Mouse (Mus musculus): ENCODE data around the gene Sh3bgrl3.
A peak's percentile ranks its signal among the peaks of the same experiment; 100 is the strongest.
"Not testable (repeated sequence)": the region's sequence is repeated elsewhere in the genome, so short reads cannot be mapped to it uniquely, and the experiment has no call there.

The Sh3bgrl3 gene

GRCm38 (mm10) chr4:134128221-134128982, at the start of gene Sh3bgrl3:
Gene Sh3bgrl3, minus strand, starts transcription at chr4:134128789.
- peak; percentile 88 to 90 for DNase-seq (ENCODE audit: low spot score in 2 of 2)

DNA sequence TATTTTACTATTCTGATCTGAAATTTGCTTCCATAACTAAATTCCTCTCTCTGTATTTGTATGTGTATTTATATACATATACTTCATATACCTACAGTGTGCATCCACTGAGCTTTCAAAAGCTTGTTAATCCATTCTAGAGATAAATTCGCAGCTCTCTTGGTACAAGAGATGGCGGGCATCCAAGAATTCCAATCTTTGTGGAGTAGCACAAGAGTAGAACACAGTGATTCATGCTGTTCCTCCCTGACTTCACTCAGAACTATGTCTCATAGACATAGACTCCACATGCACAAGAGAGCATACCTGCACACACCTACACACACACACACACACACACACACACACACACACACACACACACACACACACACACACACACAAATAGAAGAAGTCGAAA, 43.8 kb upstream of the Sh3bgrl3 start:
- DNase-seq (ENCODE audit: low spot score in 2 of 2) = peak in 1 of 2 experiments; percentile 34

DNA sequence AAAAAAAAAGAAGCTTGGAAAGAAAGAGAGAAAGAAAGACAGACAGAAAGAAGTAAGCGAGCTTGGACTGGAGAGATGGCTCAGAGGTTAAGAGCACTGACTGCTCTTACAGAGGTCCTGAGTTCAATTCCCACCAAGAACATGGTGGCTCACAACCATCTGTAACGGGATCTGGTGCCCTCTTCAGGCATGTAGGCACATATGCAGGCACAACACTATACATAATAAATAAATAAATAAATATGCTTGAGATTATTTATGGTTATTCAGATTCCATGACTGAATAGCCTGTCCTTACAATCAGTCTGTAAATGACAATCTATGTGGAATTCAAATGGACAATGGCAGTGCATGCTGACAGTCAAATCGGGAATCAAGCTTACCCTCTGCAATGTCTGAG, 38.3 kb upstream of the Sh3bgrl3 start:
- no peak for DNase-seq (ENCODE audit: low spot score in 2 of 2)

DNA sequence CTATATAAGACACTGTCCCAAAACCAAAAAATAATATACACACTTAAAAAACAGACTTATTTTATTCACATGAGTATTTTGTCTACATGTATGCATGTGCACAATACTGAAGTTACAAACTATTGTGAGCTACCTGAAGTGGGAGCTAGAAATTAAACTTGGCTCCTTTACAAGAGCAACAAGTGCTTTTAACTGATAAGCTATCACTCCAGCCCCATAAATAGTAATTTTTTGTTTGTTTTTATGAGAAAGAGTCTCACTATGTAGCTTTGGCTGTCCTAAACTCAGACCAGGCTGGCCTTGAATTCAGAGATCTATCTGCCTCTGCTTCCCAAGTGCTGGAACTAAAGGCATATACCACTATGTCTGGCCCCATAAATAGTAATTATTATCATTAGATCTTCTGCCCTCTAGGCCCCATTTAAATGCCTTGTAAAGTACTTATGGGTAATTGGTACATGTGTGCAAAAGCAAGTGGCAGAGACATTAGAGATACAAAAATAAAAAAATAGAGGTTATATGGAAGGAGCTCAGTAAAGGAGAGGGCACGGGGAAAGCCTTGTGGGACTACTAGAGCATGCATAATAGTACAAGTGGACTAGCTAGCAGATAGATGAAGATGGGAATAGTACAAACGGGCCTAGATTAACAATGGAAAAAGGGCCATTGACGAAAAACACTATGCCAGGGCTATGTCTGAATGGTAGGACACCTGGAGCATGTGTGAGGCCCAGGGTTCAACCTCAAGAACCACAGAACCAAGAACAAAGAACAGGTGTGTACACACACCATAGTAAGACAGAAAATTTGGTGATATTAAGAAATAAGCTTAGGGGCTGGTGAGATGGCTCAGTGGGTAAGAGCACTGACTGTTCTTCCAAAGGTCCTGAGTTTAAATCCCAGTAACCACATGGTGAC, 37.2 kb upstream of the Sh3bgrl3 start:
- no peak for DNase-seq (ENCODE audit: low spot score in 2 of 2)

GRCm38 (mm10) chr4:134165024-134165423, 36.4 kb upstream of the Sh3bgrl3 start:
- no peak for DNase-seq (ENCODE audit: low spot score in 2 of 2)

- no peak for DNase-seq (ENCODE audit: low spot score in 2 of 2)
Measured at GRCm38 (mm10) chr4:134164591-134164990, 36.0 kb upstream of the Sh3bgrl3 start.

DNA sequence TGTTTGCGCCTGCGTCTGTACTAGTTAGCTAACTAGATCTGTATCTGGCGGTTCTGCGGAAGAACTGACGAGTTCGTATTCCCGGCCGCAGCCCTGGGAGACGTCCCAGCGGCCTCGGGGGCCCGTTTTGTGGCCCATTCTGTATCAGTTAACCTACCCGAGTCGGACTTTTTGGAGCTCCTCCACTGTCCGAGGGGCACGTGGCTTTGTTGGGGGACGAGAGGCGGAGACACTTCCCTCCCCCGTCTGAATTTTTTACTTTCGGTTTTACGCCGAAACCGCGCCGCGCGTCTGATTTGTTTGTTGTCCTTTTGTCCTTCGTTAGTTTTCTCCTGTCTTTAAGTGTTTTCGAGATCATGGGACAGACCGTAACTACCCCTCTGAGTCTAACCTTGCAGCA, 31.5 kb upstream of the Sh3bgrl3 start:
- DNase-seq (ENCODE audit: low spot score in 2 of 2) = peak; percentile 16 to 28

DNA sequence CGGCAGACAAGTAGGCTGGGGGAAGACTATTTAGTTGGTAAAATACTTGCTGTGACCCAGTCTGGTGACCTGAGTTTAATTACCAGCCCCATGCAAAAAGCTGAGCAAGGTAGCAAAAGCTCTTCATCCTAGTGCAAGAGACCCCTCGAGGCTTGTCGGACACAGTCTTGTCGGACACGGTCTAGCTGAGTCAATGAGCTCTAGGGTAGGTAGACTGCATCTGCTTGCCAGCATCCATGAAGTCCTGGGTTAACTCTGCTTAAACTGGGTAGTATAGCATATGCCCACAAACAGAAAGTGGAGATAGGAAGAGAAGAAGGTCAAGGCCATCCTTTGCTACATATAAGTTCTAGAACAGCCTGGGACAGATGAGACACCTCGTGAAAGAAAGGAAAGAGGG, 30.2 kb upstream of the Sh3bgrl3 start:
- no peak for DNase-seq (ENCODE audit: low spot score in 2 of 2)

DNA sequence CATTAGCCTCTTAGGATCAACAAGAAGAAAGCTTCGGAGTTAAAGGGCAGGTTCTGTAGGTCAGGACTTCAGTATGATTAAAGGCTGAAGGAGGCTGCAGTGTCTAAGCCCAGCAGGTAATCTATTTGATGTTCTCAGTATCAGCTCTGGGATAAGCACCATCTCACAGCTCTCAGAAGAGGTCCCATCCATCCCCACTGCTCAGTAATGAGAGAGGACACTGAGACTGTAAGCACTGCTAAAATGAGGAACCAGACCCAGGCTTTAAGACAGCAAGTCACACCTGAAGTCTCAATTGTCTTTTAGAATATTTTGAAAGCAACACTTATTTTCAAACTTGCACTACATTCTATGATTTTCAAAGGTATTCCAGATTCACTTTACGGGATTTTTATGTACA, 29.0 kb upstream of the Sh3bgrl3 start:
- DNase-seq (ENCODE audit: low spot score in 2 of 2) = no peak

- DNase-seq (ENCODE audit: low spot score in 2 of 2) = peak; percentile 51 to 57
Measured at GRCm38 (mm10) chr4:134156744-134157143, 28.2 kb upstream of the Sh3bgrl3 start.

DNA sequence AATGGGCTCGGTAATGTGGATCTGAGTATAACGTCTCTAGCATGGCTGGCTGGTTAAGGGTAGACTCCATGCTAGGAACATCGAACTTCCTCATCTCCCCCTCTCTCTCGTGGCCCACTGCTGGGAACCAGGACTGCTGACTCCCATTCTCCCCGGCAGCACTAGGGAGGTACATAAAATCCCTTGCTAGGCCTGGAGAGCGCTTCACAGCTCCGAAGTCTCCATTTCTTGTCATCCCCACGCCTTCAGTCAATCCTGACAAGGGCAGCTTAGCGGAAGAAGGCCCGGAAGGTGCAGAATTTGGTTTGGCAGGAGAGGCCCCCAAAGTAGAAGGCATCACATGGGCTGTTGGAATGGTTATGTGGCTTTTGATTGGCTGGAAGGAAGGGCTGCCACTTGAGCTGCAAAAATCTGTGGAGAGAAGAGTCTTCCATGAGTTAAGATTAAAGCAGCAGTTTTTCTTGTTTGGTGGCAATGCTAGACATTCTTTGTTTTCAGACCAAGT, 27.4 kb upstream of the Sh3bgrl3 start:
- DNase-seq (ENCODE audit: low spot score in 2 of 2) = no peak

DNA sequence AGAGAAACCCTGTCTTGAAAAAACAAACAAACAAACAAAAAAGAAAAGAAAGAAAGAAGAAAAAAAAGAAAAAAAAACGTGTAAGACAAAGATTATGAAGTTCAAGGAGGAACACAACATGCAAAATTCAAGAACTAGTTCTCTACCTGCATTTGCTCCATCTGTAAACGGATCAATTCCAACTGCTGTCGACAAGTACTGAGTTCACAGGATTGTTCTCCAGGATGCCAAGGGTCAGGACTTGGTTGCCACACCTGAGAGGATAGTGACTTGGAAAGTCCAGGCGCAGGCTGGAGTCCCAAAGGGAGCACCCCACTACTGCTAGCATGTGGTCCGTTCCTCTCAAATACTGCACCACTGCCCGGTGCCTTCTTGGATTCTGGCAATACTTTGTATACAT, 26.9 kb upstream of the Sh3bgrl3 start:
- no peak for DNase-seq (ENCODE audit: low spot score in 2 of 2)

DNA sequence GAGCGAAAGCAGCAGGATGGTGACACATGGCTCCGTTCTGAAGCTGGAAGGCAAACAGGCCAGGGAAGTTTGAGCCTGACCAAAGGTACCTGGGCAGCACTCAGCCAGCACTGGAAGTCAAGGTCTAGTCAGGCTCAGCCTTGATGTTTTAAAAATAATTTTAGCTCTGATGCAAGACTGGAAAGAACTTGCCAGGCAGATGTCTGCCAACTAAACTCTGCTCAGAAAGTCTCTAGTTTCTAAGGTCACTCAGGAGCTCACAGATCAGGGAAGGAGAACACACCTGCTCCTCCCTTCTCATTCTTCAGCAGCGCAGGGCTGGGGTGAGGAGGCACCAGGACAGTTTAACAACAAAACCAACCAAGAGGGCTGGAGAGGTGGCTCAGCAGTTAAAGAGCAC, 25.8 kb upstream of the Sh3bgrl3 start:
- no peak for DNase-seq (ENCODE audit: low spot score in 2 of 2)

GRCm38 (mm10) chr4:134153656-134154055, 25.1 kb upstream of the Sh3bgrl3 start:
- no peak for DNase-seq (ENCODE audit: low spot score in 2 of 2)

DNA sequence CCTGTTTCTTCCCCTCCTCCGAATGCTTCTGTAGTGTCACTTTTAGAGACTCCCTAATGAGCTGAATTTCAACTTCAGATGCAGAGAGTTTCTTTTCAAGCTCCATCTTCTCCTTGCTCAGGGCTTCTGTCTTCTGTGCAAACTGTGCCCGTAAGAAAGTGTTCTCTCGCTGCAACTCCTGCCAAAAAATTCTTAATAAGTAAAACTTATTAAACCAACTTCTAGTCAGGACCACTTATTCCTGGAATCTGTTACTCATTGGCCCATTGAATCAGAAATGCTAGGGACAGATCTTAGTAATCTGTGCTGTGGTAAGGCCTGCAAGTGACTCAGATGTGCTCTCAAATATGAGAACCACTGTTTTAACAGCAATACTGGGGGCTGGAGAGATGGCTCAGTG, 23.5 kb upstream of the Sh3bgrl3 start:
- no peak for DNase-seq (ENCODE audit: low spot score in 2 of 2)

- DNase-seq (ENCODE audit: low spot score in 2 of 2) = no peak
Measured at GRCm38 (mm10) chr4:134149389-134149788, 20.8 kb upstream of the Sh3bgrl3 start.

- not testable (repeated sequence) for DNase-seq (ENCODE audit: low spot score in 2 of 2)
Measured at GRCm38 (mm10) chr4:134144297-134144696, 15.7 kb upstream of the Sh3bgrl3 start.

- DNase-seq (ENCODE audit: low spot score in 2 of 2) = no peak
Measured at GRCm38 (mm10) chr4:134138857-134139256, 10.3 kb upstream of the Sh3bgrl3 start.

DNA sequence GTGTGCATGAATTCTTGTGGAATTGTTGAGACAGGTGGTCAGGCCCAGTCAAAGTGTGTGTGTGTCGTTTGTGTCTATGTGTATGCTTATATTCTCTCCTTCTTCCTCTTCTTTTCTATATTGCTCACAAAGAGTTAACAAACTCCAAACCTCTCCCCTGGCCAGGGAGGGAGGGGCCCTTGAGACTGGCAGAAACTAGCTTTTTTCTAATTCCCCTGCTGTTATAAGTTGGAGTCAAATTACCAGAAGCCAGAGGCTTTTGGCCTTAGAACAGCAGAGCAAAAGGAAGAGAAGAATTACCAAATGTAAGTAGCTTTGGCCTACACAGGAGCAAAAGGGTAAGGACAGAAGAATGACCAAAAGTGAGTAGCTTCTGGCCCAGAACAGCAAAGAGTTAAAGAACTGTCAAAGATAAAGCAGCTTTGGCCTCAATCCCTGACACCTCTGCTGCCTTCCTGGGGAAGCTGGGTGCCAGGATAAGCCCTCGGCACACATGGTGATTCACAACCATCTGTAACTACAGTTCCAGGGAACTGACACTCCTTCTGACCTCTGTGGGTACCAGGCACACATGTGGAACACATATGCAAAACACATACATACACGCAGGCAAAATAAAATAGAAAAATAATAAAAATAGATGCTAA, 7.8 kb upstream of the Sh3bgrl3 start:
- no peak for DNase-seq (ENCODE audit: low spot score in 2 of 2)

GRCm38 (mm10) chr4:134132519-134133095, 4.0 kb upstream of the Sh3bgrl3 start:
- DNase-seq (ENCODE audit: low spot score in 2 of 2) = no peak

DNA sequence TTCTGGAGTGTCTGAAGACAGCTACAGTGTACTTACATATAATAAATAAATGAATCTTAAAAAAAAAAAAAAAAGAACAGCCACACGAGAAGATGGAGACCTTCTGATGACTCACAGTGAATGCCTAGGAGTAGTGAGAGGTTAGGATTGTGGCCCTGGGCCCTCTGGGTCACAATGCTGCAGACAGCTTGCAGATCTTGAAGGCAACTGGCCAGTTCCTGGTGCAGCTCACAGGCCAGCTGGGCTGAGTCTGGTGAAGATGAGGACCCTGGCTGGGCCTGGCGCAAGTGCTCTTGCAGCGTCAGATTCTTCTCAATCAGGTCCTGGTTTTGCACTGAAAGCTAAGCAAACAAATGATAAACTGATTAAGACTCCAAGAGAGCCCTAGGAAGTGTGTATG, 3.5 kb upstream of the Sh3bgrl3 start:
- DNase-seq (ENCODE audit: low spot score in 2 of 2) = no peak

DNA sequence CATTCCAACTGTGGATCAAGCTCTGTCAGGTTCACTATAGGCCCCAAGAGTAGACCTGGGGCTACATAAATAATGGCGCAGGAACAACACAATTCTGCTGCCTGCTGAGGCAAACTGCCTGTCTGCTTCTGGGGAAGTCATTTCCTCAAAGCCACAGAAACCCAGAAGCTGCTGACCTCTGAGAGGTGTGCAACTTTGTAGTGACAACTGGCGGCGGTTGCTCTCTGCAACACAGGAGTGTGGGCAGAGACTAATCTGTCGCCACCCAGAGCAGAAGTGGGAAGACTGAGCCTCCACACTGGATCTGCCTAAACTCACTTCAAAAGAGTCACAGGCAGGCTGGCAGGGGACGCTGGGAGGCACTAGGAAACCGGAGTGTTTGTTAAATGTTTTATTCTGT, 893 bp upstream of the Sh3bgrl3 start:
- DNase-seq (ENCODE audit: low spot score in 2 of 2) = peak in 1 of 2 experiments; percentile 21
